Mouse (Mus musculus) lung, postnatal 0 days (tissue): ENCODE measurements around the gene Prr22. TPM values are rescaled to one million over a fixed set of nuclear protein-coding genes. Genes with fewer than 3 reads are reported as not detected.
A peak's percentile ranks its signal among the peaks of the same experiment; 100 is the strongest.

Experiments
- ATAC-seq: fragments of 200-750 bp; cut with Nextera tagmentation; 2 replicates; pipeline ENCODE4 v1.8.0; 2017; ENCODE audit warnings: moderate library complexity
- DNase-seq: peaks from one replicate; pipeline ENCODE4 v3.0.0-alpha.2; 2016; ENCODE audit warnings: low spot score
- H3K27ac ChIP-seq: fragments of 300-500 bp; sonication (generic); 2 replicates; pipeline ENCODE4 v1.5.1; 2014; ENCODE audit warnings: antibody characterized with exemption, mild to moderate bottlenecking, low read length, mixed read lengths
- H3K27me3 ChIP-seq: fragments of 300-500 bp; sonication (generic); replicated peaks from 2 replicates; pipeline ENCODE4 v1.6.1; 2014; ENCODE audit warnings: low read length, mixed read lengths; ENCODE audit not compliant: insufficient read depth
- H3K36me3 ChIP-seq: fragments of 300-500 bp; sonication (generic); 2 replicates; pipeline ENCODE4 v1.6.1; 2014; ENCODE audit warnings: low read length, mixed read lengths; ENCODE audit not compliant: insufficient read depth
- H3K4me1 ChIP-seq: fragments of 300-500 bp; sonication (generic); 2 replicates; pipeline ENCODE4 v1.6.1; 2014; ENCODE audit warnings: antibody characterized with exemption, low read depth, low read length, mixed read lengths; ENCODE audit not compliant: insufficient read depth
- H3K4me2 ChIP-seq: fragments of 300-500 bp; sonication (generic); replicated peaks from 2 replicates; pipeline ENCODE4 v1.6.1; 2014; ENCODE audit warnings: low read depth, mild to moderate bottlenecking, low read length, moderate library complexity, mixed read lengths
- H3K4me3 ChIP-seq: fragments of 300-500 bp; sonication (generic); 2 replicates; pipeline ENCODE4 v1.5.1; 2014; ENCODE audit warnings: low read depth, low read length
- H3K9ac ChIP-seq: fragments of 300-500 bp; sonication (generic); replicated peaks from 2 replicates; pipeline ENCODE4 v1.6.1; 2014; ENCODE audit warnings: low read depth, mild to moderate bottlenecking
- H3K9me3 ChIP-seq: fragments of 300-500 bp; sonication (generic); 2 replicates; pipeline ENCODE4 v1.6.1; 2016; ENCODE audit warnings: low read length, mixed read lengths
- CTCF ChIP-seq: IDR thresholded peaks from 2 replicates; pipeline ENCODE4 v1.5.1; 2016; ENCODE audit warnings: antibody characterized with exemption, mild to moderate bottlenecking
- EP300 ChIP-seq: IDR thresholded peaks from 2 replicates; pipeline ENCODE4 v1.6.1; 2016; ENCODE audit warnings: antibody characterized with exemption, mild to moderate bottlenecking, control low read depth
- WGBS: fragments of 180-500 bp; shearing (Covaris S2); extraction: QIAGEN DNeasy Blood & Tissue Kit; methylation state at CpG from one replicate; pipeline ENCODE4 v1.1.7; 2014; 5-methylcytosine and 5-hydroxymethylcytosine counted together
- polyA plus RNA-seq: library from polyadenylated mRNA; unstranded; fragments of >200 nt; fragmentation: Nextera tagmentation; extraction: Ambion mirVana; gene quantifications from 2 replicates; pipeline ENCODE4 v1.2.1, GENCODE M21; 2015

Prr22 gene
- polyA plus RNA-seq, 1 experiment from 2014 or later = 0.23 TPM

GRCm38 (mm10) chr17:56764474-56765354 lies 5.3 kb upstream of the Prr22 start, which contains the start of gene Dus3l:
Gene Dus3l (plus strand): TSS chr17:56764757.
- TF ChIP-seq EP300 (no peak), CTCF (no peak)
- ATAC-seq (peak; percentile 88), DNase-seq (peak; percentile 98)
- peak within 1 kb of the TSS; percentile 57 for H3K4me2 ChIP-seq
- no peaks in the 10 kb centered on the region for H3K9me3 ChIP-seq
- no peaks in the 10 kb centered on the region for H3K27me3 ChIP-seq
- H3K9ac ChIP-seq = peak within 1 kb of the TSS; percentile 74
- peak within 1 kb of the TSS; percentile 82 for H3K4me3 ChIP-seq
- no peaks in the 10 kb centered on the region; the same call in 1 of the 2 replicates for H3K36me3 ChIP-seq
- peak within 1 kb of the TSS; percentile 94 for H3K27ac ChIP-seq
- H3K4me1 ChIP-seq = peaks cover 3% of the 10 kb centered on the region; the same call in 1 of the 2 replicates
- under 1% methylated on average over 49 of the region's 58 CpGs for WGBS

- peak overlapping the region; percentile 82 for H3K4me3 ChIP-seq
- H3K4me2 ChIP-seq = peak overlapping the region; percentile 57
- no peaks in the 10 kb centered on the region for H3K9me3 ChIP-seq
- H3K27ac ChIP-seq = peak overlapping the region; percentile 94; the same call in 1 of the 2 replicates
- H3K4me1 ChIP-seq = peaks cover 3% of the 10 kb centered on the region; the same call in 1 of the 2 replicates
- H3K9ac ChIP-seq = 0 out of 2 replicates have a peak overlapping the region, but pooled peaks have one; percentile 74
- H3K36me3 ChIP-seq = no peaks in the 10 kb centered on the region; the same call in 1 of the 2 replicates
- ATAC-seq (no peak), DNase-seq (no peak)
- 52% methylated on average over 12 of the region's 12 CpGs for WGBS
- TF ChIP-seq CTCF = no peak
- no peak for TF ChIP-seq EP300
- H3K27me3 ChIP-seq = no peaks in the 10 kb centered on the region
Measured at GRCm38 (mm10) chr17:56765431-56765830, 4.6 kb upstream of the Prr22 start.

GRCm38 (mm10) chr17:56766631-56767405 lies 3.2 kb upstream of the Prr22 start:
- Histone ChIP-seq H3K27ac (no peak overlapping the region), H3K4me3 (no peak overlapping the region), H3K27me3 (no peaks in the 10 kb centered on the region), H3K4me2 (no peak overlapping the region), H3K9ac (no peak overlapping the region), H3K9me3 (no peaks in the 10 kb centered on the region), H3K36me3 (no peaks in the 10 kb centered on the region; the same call in 1 of the 2 replicates), H3K4me1 (peaks cover 3% of the 10 kb centered on the region; the same call in 1 of the 2 replicates)
- DNase-seq = no peak
- no peak for ATAC-seq
- no peak for TF ChIP-seq CTCF
- TF ChIP-seq EP300 = no peak
- 97% methylated on average over 27 of the region's 27 CpGs for WGBS

GRCm38 (mm10) chr17:56767531-56768135 lies 2.4 kb upstream of the Prr22 start:
- Histone ChIP-seq H3K9me3 (no peaks in the 10 kb centered on the region), H3K27me3 (no peaks in the 10 kb centered on the region), H3K36me3 (no peaks in the 10 kb centered on the region; the same call in 1 of the 2 replicates), H3K4me3 (no peak overlapping the region), H3K4me2 (no peak overlapping the region), H3K27ac (no peak overlapping the region), H3K9ac (no peak overlapping the region), H3K4me1 (peaks cover 3% of the 10 kb centered on the region; the same call in 1 of the 2 replicates)
- ATAC-seq (no peak), DNase-seq (no peak)
- WGBS = 95% methylated on average over 29 of the region's 29 CpGs
- no peak for TF ChIP-seq CTCF
- no peak for TF ChIP-seq EP300

- ATAC-seq = no peak
- H3K27ac ChIP-seq = no peak overlapping the region
- H3K27me3 ChIP-seq = no peaks in the 10 kb centered on the region
- H3K9ac ChIP-seq = no peak overlapping the region
- no peak overlapping the region for H3K4me2 ChIP-seq
- DNase-seq = no peak
- H3K4me3 ChIP-seq = no peak overlapping the region
- H3K9me3 ChIP-seq = no peaks in the 10 kb centered on the region
- whole genome bisulfite sequencing = 92% methylated on average over 11 of the region's 11 CpGs
- TF ChIP-seq CTCF (no peak), EP300 (no peak)
- no peaks in the 10 kb centered on the region; the same call in 1 of the 2 replicates for H3K36me3 ChIP-seq
- no peaks in the 10 kb centered on the region; the same call in 1 of the 2 replicates for H3K4me1 ChIP-seq
Measured at GRCm38 (mm10) chr17:56768941-56769340, 1.1 kb upstream of the Prr22 start.
